Mouse (Mus musculus) thymus, postnatal 4 days (tissue): ENCODE data around the gene Atp8b4.

Source experiments
- DNase-seq: peaks from one replicate; pipeline ENCODE4 v3.0.0; 2021

Gene Atp8b4

DNA sequence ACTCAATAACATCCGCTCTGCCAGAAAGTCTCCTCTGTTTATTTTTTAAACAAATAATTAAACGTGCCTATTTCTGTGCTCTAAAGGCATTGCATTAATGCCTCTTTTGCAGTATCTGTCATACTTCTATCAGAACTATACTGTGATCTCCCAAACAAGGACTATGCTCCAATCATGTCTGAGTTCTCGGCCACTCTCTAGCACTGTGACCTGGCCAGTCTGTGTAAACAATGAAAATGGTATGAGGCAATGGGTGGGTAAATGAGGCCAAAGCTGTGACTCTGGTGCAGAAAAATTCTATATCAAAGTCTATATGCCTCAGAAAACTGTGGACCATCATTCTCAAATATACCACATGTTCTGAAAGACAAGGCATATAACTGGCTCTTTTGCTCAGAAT lies 140.5 kb downstream of the Atp8b4 start:
- DNase-seq: no peak

DNA sequence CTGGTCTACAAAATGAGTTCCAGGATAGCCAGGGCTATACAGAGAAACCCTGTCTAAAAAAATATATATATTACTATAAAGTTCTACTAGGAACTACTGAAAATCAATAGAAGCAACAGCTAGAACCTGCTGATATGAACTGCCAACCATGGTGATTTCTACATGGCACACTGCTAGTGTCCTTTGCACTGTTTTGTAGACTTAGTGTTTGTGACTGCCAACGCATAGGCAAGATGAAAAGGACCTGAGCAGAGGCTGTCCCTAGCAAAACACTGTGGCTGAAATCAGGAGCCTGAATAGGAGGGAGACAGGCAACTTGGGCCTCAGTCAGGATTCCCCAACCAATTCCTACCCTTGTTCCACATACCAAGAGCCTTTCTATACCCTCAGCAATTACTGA lies 141.2 kb downstream of the Atp8b4 start:
- no peak for DNase-seq

DNA sequence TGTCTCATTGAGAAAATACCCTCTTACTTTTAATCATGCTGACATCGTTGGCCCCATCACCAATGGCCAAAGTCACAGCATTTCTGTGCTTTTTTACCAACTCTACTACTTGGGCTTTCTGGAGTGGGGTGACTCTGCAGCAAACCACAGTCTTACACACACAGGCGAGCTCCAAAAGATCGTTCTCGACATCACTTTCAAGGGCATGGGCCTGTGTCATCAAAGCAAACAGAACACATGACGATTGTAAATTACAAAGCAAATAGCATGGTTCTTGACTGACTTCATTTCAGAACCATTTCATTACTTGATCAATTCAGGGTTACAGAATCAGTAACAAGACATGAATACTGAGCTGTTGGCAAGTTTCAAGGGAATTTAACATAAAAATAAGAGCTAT lies 141.7 kb downstream of the Atp8b4 start:
- DNase-seq: no peak

DNA sequence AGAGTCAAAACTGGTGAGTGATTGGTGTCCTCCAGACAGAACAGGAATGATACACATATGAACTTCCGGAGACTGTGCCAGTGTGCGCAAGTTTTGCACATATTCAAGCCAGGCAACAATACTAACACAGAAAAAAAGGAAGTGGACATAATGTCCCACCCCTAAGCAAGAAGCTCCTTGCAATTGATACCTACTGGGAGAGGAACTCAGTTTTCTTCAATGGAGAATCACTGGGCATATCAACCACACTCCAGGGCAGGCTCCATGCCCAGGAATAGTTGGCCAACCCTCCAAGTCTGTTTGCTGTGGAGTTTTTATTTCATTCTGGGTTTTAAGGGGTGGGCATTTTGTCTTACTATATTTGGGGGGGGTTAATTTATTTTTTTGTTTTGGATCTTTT lies 145.2 kb downstream of the Atp8b4 start:
- no peak for DNase-seq

DNA sequence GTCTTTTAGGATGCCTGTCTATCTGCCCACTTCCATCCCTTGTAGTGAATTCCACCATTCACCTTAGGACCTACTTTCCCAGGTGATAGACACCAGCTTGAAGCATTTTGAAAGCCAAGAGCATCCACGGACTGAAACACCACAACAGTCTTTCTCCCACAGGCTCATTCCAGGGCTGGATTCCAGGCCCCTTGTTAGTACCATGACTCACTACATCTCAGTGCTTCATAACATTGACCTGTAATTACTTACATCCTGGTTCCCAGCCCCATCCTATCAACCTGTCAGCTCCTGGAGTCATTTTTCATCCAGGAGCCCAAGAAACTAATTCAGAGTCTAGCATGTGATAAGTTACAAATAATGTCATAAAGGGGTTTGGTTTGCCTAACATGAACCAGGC lies 148.7 kb downstream of the Atp8b4 start:
- no peak for DNase-seq

DNA sequence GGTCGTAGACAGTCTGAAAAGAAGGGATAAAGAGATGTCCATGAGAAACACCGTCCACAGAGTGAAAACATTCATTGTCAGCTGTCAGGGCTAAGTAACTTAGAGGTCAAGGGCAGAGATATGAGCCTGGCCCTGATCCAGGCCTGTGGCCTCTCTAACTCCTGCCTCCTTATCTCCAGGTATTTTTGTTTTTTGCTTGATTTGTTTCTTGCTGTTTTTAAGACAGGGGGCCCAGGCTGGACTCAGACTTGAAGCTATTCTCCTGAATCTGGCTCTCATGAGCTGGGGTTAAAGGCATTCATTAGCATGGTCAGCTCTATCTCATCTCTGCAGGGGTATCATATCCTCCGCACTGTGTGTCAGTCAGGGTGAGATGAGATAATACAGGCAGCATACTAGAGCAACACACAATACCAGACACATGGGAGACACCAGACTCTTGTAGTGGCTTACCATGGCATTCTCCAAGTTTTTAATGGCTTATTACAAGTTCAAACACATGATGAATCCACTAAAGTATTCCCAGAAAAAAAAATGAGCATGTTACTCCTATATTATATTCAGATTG lies 157.4 kb downstream of the Atp8b4 start:
- no peak for DNase-seq

DNA sequence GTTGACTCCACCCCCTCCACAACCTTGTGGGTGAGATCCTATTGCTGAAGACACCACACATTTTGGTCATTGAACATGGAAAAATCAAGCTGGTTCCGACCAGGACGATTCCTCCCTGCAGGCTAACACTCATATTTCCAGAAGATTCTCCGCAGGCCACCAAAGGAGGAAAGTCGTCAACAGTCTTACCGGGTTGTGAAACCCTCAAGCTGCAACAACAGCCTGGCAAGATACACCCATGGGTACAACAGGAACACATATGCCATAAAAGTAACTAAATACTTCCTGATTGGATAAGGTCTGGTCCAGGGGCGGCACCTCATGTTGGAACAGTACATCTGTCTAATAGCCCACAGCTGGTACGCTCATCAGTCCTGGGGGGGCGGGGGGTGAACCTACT lies 159.0 kb downstream of the Atp8b4 start:
- DNase-seq: no peak

DNA sequence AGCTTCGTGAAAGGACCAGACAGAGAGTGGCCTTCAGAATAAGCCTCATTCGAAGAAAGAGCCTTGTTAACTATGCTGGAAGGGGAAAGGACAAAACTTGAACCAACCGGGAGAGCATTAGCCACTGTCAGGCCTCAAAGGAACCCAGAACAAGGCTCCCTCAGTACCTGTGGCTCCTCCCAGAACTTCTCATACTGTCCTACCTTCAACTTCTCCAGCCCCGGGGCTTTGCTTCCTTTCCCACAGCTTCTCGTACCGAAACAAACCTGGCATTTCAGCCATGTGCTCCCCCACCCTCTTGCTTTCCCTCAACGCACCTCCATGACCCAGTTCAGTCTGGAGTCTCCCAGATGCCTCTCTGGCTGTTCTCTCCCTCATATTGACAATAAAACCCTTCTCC lies 160.3 kb downstream of the Atp8b4 start:
- DNase-seq: no peak

DNA sequence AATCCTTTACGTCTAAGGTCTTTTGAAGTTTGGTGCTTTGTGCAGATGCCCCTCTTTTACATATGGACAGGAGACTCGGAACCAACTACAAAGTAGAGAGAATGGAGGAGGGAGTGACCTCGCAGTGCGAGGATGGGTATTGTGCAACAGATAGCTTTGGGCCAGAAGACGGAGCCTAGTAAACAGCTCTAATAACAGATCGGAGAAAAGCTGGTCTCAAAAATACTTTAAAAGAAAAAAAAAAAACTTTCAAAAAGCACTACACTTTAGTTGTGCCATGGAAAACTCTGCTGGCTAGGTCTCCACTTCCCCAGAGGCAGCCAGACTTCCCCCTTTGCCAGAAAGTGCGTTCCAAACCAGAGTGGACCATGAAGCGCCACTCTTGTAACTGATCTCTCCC lies 161.0 kb downstream of the Atp8b4 start:
- no peak for DNase-seq

DNA sequence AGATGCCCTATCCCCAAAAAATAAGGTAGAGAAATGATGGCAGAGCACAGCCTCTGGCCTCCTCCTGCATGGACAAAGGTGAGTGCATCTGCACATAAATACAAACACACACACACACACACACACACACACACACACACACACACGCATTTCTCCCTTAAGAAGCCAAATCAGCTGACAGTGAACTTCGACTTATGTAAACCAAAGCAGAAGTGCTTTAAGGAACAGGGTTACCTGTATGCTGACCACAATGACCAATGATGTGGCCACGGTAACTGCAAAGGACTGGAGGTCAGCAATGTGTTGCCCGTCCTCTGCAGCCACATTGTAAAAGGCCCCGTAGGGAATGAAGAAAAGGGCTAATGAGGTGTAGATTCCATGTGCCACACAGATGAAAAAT lies 163.3 kb downstream of the Atp8b4 start:
- DNase-seq: no peak

DNA sequence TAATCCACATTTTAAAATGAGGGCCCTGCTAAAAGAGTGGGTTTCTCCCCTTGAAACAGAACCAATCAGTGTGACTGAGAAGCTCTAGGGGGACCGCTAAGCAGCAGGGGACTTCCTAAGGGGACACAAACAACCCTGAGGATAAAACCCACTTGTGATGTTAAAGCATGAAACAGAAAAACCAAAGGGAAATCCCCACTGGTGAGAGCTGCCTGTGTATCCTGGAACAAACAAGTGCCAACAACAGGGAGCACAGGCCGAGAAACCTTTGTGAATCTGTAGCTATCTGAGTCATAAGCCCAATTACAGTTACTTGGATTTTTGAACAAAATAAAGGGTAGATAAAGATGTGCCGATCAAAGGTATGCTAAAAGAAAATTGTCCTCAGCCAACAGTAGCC lies 168.7 kb downstream of the Atp8b4 start:
- DNase-seq: no peak

DNA sequence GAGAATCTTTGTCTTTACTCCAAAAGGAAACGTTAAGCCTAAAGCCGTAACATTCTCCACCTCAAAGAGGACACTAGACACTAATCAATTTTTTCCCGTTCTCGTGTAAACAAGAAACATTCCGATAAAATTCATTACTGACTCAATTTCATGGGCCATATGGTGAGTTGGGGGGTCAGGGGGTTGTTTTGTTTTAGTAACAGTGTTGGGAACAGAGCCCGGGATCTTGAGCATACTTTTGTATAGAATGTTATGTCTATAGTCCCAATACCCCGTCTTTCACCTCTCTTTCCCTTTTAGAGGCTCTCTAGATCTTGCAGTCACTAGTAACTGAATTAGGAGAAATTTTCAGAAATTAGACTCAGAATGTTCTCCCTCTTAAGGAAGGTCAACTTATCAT lies 177.3 kb downstream of the Atp8b4 start:
- no peak for DNase-seq

DNA sequence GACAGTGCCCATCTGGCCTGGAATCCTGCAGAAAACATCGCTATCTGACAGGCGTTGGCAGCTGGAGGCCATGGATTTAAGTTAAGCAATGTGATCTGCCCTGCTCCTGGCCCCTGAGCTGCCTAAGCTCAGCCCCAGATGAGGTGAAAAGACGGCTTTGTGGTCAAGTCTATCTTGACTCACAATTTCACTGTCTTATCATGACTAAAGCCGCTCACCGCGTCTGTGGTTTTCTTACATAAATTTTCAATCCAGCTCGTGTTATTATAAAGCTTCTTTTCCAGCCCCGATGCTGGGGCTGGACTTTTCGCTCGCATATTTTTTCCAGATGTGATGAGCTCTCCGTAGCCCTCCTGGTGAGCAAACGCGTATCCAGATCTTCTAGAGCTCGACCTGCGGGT lies 177.8 kb downstream of the Atp8b4 start:
- no peak for DNase-seq

DNA sequence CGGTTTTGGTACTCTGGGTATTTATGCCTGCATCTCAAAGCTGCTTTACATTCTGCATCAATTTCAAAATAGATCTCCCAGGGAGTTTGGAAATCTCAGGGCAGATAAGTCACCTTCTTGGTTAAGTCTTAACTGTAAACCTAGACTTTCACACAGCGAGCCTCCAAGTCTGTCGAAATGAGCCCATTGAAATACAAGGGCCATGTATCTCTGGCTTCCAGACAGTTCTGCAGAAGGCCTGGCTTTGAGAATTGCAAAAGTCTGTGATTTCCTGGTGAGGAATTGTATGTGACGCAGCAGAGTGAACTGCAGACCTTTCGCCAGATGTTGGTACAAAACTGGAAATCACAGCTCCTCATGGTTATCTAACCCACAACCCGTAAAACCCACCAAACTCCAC lies 182.4 kb downstream of the Atp8b4 start:
- no peak for DNase-seq

DNA sequence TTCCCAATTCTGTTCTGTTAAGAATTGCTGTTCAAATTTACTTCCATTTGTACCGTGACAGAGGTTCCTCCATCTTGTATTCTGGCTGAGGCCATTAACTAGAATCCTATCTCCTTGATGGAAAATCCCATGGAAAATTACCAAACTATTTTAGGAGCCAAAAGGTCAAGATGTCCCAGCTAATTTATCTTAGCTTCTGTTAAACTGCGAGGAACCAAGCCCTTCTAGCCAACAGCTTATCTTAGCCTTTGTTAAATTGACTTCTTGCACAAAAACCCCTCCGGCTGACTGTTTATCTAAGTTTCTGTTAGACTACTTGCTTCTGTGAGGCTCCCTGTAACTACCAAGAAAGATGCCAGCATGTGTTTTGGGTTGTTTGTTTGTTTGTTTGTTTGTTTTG lies 183.5 kb downstream of the Atp8b4 start:
- no peak for DNase-seq

DNA sequence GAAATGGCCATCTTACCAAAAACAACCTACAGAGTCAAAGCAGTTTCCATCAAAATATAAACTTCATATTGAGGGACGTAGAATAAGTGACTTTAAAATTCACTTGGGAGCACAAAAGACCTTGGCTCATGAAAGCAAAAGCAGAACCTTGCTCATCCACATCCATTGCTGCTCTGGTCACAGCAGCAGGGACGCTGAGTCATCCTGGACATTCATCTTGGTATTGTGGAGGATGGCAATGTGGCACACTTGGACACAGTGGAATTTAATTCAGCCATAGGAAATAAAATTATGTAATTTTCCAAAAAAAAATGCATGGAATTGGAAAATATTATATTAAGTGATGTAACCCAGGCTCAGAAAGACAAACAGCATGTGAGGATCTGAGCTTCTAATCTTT lies 184.1 kb downstream of the Atp8b4 start:
- no peak for DNase-seq

DNA sequence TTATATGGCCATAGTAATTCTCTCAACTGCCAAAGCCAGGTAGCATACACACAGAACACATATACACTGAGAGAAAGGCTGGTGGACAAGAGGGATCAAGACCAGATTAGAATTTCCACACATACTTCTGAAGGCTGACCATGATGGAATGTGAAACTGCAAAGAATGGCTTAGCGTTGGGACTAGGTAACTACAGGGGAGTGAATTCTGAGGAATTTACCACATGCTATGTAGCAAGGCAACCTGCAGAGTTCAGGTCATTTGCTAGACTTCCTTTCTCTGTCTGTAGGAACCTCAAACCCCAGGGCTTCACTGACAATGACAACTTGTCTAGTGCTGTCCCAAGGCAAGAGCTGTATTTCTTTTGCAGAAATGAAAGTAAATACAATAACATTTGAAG lies 189.4 kb downstream of the Atp8b4 start:
- no peak for DNase-seq

DNA sequence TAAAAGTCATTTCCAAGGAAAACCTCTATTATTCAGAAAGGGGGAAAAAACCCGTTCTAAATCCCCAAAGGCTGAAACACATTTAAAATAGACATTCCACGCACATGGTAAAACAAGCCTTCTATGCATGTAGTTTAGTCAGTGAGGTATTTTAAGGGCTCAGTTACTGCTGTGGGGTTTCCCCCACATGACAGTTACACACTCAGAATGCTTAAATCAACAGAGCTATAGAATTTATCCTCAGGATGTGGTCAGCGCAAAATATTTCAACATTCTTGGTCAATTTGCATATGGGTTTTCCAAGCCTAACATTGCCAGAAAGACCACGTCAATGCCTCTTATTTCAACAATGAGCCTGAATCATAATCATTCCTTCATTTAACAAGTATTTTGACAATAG lies 190.5 kb downstream of the Atp8b4 start:
- no peak for DNase-seq

DNA sequence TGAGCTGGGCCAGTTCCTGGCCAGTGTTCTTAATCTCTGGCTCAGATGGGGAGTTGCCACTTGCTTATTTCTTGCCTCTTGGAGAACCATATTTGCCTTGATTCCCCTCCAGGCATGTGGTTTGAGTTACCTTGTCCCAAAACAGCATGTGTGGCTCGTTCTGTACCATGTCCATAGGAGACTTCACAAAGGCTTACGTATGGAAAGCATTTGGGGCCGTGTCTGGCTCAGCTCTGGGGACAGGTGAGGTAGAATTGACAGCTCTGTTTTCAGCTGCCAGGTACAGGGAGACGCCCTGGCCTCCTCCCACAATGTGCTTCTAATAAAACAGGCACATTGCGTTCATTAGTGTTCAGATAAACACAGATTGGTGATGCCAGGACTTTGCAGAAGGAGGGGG lies 195.9 kb downstream of the Atp8b4 start:
- DNase-seq: no peak

DNA sequence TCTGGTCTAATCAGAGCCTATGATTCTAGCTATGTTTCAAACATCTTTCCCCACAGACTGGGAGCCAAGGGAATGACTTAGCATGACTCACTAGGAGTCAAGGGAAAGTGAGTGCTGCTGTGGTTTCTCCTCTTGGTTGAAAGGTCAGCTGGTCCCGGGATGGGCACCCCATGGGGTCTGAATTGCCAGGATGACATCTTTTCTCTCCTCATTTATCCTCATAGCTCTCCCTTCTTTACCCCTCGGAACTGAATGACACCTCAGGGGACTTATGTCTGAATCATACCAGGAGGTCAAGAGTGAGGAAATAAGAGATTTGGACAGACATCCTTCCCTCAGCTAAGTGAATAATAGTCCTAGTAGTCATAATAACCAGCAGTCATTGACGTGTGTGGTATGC lies 197.2 kb downstream of the Atp8b4 start:
- no peak for DNase-seq

DNA sequence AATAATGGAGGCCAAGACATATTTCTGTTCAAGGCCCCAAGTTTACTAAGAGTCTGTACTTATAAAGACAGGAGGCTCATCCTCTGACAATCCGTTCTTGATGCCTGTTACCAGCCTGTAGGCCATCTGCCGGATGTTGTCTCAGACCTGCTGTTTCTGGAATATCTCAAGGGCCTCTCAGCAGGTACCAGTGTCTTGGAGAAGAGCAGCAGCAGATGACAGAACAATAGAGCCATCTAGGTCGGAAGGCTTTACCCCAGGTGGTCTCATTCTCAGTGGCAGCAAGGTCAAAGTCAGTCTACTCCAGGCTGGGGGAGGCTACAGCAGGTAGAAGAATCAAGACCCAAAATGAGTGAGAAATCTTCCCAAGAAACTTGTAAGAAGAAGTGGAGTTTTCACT lies 198.1 kb downstream of the Atp8b4 start:
- no peak for DNase-seq

DNA sequence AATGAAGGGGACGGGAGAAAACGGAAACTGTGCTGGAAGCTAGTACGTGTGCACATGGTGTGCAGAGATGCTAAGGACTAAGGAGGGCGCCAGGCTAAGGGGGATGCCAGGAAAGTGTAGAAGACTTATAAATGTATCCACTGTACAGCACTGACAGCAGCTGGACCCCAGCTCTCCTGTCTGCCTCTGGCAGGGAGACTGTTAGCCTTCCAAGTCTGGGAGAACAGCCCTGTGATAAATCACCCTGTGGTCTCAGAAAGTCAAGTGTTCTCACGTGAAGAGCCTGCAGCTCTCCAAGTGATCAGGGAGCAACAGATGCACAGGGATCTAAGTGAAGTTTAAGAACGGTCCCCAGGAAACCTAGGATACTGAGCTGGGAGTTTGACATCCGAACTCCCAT lies 209.8 kb downstream of the Atp8b4 start:
- no peak for DNase-seq

DNA sequence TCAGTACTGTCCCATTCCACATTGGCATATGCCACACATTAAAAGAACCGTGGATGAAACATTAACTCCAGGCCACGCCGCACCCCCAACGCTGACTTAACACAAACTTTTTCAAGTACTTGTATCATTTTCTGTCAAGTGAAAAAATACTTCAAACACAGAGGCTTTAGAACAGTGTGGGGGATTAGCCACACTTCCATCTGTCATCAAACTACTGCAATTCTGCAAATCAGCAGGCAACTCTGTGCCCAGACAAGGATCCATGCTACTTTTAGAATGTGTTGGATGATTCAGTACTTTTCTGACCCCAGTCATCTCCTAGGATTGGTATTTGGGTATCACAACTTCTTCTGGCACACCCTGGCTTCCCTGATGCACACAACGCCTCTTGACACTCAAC lies 212.5 kb downstream of the Atp8b4 start:
- DNase-seq: no peak

DNA sequence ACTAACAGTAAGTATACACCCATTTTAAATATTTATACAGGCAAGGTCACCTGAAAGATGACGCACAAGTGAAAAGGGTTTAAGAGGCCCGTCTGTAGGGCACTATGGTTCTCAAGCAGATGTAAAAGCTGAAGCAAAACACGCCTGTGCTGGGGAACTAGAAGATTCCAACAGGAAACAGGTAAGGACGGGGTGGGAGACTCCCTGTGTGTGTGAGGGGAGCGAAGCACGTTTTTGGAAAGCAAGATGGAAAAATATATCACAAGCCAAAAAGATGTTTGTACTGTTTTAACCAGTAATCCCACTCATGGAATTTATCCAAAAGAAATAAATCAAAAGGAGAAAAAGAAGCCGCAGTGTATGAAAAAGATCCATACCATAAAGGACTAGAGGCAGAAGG lies 214.1 kb downstream of the Atp8b4 start:
- no peak for DNase-seq

DNA sequence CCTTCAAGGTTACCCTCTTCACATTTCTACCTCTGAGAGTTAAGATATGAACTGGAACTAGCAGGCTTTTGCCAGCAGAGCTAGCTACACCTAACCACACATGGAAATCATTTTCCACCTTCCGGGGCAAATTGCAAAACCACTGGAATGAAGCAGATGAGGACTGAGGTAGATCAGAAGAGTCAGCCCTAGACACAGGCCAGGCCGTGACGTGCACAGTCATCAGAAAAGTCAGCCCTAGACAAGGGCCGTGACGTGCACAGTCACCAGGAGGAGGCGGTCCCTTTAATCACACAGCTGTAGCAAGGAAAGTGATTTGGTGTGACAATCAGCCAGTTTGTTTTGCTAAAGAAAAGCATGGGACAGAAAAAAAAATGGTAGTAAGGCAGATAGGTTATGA lies 216.4 kb downstream of the Atp8b4 start:
- no peak for DNase-seq

DNA sequence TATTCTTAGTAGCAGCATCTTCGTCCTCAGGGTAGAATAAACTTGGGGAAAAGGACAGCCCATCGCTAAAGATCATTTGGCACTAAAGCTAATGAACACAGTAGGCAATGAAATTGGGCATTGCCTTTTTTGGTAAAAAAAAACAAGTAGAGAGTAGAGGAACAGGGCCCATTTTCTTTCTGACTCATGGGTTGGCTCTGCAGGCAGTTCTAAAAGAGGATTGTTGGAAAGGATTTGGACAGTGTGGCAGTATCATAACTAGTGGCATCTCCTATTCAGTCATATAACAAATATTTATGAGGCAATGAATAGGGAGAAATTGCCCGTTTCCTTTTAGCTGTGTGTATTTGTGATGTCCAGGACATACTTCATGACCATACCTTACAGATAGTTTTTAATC lies 217.4 kb downstream of the Atp8b4 start:
- no peak for DNase-seq
